Mouse (Mus musculus) lung, postnatal 36 days (tissue): ENCODE measurements around the gene Foxl1.
"Not testable (repeated sequence)": the region's sequence is repeated elsewhere in the genome, so short reads cannot be mapped to it uniquely, and the experiment has no call there.

Source experiments
- DNase-seq: peaks from one replicate; pipeline ENCODE4 v3.0.0; 2022; ENCODE audit warnings: mixed read lengths

Gene Foxl1

DNA sequence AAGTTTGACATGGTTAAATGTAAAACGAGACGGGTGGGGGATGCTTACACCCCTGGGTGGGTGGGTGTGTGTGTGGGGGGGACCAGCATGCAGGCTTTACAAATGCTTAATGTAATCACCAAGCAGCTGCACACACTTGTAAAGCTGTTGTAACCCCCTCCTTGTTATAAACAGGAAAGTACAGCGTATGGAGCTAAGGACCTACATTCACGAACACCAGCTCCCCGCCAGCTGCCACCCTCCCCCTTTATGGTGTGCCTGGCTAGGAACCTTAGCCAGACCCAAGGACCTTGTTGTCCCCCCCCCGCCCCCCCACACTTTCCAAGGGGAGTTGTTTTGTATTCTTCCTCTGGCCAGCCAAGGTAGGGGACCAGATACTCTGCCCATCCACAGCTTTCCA, 1.0 kb upstream of the Foxl1 start:
- DNase-seq, result no peak

DNA sequence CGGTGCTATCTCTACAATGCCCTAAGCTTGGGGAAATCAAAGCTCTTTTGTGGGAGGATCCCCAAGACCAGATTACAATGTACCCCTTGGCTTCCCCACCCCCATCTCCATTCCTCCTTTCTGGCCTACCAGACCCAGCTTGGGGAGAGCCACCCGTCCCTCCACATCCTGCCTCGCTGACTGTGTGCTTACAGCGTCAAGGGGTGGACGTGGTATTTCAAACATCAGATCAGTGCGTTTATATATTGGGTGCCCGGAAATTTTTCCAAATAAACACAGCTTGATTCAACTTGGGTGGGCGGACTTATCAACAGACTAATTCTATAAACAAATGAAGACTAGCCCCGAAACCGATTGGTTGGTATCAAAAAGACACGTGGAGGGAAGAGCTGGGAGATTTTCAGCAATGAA, 444 bp upstream of the Foxl1 start:
- peak; percentile 68 for DNase-seq

DNA sequence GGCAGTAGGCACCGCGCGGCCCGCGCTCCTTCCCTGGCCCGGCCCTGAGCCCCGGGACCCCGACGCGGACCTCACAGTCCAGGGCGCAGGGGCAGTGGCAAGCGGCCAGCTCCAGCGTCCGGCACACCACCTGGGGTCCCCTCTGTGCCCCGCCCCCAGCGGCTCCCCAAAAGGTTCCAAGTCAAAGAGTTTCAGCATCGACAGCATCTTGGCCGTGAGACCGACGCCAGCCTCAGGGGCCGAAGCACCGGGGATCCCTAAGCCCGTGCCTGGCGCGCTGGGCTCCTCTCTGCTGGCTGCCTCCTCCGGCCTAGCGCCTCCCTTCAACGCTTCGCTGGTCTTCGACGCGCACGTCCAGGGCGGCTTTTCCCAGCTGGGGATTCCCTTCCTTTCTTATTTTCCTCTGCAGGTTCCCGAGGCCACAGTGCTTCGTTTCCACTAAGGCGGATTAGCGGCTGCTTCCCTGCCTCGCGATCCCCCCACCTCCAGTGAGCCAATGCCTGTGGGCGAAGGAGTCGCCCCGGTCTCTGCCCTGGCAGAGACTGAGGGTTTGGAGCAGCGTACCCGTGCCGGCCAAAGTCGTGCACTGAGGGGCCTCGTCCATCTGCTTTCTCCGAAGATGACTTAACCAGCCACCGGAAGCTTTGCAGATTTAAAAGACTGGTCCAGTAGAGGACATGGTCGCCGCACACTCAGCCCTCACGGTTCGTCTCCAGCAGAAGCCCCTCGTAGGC, 958 bp downstream of the Foxl1 start:
- no peak for DNase-seq

DNA sequence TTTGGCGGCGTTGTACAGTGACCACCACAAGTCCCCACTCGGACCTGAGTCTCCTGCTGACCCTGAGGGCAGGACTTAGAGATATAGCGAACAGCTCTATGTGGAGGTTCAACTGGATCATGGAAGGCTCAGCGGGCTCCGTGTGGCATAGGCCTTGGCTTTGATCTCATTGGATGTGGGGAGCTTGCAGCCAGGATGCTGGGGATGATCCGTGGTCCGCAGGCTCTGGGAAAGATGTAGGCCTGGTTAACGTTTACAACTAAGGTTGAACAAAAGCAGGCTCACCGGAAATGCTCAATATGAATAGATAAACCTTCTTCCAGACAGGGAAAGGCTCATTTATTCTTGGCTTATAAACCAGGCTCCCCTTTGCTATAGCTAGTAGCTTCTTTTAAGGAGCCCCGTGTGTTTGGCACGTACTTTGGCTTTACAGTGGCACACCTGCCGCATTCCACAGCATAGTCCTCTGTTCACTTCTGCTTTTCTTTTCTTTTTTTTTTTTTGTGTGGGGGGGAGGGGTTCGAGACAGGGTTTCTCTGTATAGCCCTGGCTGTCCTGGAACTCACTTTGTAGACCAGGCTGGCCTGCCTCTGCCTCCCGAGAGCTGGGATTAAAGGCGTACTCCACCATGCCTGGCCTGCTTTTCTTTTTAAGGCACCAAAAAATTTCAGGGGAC, 1.7 kb downstream of the Foxl1 start:
- no peak for DNase-seq

DNA sequence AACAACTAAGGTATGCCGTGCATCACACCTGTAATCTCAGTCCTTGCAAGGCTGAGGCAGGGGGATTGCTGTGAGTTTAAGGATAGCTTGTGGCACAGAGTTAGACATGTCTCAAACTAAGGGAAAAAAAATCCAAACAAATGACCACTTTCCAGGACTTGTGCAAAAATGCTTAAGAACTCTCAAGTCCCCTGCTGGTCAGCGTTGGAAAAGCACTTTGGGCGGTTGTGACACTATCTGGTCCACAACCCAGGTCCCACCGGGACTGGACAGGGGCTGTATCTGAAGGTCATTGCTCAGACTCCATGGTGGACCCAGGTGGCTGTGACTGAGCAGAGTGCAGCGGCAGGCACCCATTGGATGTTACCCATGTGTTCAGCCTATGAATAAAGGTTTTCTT, 2.8 kb downstream of the Foxl1 start:
- peak; percentile 40 for DNase-seq

DNA sequence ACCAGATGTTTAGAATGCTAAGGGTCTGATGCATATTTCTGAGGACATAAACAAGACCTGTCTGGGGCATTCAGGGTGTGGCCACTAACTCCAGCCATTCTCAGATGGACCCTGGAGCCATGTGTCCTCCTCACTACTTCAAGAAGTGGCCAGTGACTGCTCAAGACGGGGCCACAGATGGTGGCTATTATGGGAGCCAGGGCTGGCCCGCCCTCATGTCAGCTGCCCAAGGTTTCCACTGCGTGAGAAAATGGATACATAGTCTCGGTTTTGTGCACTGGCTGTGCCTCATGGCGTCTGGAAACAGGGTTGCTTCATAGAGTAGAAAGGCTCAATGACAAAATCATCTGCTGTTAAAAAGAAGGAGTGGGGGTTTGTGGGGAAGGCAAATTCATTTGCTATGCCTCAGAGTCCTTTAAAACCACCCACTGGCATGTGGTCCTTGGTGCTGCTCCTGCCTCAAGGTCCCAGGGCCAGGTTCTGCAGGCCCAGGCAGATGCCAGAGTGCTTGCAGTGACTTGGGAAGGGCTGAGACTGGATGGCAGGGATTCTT, 5.3 kb downstream of the Foxl1 start:
- DNase-seq, result no peak

DNA sequence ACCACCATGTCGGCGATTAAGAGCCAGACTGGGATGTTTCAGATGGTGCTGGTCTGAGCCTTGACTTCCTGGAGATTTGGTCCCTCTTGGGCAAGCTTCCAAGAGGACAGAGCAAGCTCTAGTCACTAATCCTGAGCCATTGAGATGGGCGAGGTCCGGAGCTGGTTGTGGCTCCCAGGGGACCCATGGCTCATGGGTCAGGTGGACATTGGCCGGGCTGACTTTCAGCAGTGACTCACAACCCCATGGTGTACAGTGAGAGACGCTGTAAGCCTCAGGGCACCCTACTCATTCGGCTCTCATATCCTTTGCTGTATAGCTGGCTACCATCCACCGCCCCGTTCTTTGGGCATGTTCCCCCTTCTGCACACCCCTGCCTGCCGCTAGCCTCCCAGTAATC, 6.4 kb downstream of the Foxl1 start:
- no peak for DNase-seq

DNA sequence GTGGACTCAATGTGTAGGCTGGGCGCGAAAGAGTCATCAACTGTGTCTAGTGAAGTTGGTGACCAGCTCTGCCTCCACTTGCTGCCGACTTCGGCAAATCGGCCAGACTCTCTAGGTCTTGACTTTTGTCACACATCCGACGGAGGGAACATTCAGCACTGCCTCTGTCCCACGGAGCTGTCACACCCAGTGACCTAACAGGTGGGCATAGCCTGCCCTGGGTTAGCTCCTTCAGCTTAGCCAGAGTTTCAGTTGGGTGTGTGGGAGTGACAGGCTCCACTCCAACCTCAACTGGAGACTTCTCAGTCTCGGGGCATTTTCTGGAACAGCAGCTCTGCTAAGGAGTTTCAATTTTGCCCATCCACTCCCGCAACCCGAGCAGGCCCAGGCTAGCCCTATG, 6.8 kb downstream of the Foxl1 start:
- DNase-seq, result no peak

DNA sequence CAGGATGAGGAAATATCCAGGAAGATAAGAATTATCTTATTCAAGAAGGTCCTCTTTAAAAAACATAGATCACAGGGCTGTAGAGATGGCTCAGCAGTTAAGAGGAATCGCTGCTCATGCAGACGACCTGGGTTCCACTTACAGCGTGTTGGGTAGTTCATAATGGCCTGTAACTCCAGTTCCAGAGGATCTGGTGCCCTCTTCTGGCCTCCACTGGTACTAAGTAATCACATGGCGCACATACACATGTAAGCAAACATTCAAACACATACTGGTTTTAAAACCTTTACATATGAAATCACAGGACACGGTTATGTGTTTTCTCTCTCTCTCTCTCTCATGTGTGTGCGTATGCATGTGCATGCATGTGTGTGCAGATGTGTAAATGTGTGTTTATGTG, 9.1 kb downstream of the Foxl1 start:
- DNase-seq, result no peak

DNA sequence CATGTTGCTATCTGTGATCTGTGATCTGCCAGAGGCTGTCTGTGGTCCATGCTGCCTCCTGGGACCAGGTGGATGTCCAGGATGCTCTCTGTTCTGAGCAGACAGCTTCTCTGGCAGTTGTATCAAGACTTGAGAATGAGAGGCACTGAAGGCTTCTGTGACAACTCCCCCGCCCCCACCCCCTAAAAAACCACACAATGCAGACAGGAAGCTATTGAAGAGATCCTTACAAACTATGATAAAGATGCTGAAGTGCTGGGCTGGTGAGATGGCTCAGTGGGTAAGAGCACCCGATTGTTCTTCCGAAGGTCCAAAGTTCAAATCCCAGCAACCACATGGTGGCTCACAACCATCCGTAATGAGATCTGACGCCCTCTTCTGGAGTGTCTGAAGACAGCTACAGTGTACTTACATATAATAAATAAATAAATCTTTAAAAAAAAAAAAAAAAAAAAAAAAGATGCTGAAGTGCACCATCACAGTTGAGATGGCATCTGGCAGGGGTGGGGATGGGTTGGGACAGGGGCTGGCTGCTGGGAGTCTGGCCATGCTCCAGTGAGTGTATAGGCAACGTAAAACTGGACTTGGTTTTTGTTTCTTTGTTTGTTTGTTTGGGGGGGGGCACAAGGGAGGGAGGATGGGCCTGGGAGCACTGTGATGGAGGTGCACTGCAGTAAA, 17.9 kb downstream of the Foxl1 start:
- DNase-seq, result not testable (repeated sequence)

DNA sequence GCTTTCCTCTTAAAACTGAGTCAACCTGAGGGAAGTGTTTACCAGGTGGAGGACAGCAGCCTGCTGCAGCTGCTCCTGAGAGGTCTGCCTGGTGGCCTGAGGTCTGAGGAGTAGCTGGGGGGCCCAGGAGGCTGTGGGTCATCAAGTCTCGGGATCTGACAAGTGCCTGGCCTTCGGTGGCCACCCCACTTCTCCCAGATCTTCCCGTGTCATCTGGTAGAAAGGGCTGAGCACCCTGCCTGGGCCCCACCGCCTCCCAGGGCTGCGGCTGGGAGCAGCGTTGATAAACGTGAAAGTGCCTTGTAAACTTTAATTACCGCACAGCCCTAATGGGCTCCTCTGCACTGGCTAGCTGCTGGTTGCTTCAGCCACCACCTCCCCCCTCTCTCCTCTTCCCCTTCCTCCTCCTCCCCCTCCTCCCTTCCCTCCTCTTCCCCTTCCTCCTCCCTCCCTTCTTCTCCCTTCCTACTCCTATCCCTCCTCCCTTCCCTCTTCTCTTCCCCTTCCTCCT, 20.9 kb downstream of the Foxl1 start:
- DNase-seq, result no peak

DNA sequence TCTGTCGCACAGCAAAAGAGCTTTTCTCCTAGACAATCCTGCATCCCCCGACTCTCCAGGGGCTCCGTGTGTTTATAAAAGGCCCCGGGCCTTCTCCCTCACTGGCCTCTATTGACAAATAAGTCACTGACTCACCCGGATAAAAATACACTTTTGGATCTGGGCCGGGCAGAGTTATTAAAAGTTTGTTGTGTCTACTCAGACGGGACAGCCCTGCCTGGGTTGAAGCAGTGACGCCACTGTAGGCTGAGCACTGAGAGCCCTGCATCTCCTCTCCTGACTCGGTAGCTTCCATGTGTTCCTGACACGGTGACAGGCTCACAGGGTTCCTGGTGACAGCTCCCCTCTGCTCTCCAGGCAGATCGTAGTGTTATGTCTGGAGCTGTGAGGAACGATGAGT, 24.7 kb downstream of the Foxl1 start:
- DNase-seq, result peak; percentile 68

DNA sequence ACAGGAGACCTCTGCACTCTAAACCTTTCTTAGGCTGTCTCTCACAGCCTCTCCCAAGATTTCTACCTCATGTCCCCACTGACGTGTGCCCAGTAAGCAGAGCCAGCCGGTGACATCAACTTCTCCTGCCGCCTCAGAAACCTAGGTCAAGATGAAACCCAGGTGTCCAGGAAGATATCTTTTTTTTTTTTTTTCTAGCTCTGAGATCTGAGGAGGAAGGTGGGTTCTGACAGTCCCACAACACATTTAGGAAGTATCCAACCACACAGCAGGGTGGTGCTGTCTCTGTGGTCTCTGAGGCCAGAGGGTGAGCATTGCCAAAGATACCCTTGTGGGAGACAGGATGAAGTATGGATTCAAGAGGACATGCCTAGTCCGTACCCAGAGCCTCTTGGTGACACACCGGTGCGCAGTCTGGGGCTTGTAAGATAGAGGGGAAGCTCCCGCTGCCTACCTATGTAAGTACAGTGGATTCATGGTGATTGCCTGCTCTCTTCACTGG, 29.3 kb downstream of the Foxl1 start:
- DNase-seq, result no peak

DNA sequence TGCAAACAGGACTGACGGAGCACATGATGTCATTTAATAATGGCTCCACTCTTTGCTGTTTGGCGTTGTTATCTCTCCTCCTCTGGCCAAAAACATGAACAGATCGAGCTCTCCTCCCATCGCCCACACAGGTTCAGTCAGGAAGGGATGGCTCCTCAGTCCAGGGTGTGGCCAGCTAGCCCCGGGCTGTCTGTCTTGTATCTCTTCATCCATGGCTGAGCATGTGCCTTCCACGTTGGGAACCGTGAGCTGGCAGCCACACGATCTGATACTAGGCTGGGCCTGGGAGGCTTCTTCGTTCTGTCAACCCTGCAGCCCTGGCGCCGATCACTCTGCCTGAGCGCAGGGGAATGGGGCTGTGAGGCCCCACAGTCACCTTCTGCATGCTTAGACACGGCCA, 31.1 kb downstream of the Foxl1 start:
- DNase-seq, result no peak

DNA sequence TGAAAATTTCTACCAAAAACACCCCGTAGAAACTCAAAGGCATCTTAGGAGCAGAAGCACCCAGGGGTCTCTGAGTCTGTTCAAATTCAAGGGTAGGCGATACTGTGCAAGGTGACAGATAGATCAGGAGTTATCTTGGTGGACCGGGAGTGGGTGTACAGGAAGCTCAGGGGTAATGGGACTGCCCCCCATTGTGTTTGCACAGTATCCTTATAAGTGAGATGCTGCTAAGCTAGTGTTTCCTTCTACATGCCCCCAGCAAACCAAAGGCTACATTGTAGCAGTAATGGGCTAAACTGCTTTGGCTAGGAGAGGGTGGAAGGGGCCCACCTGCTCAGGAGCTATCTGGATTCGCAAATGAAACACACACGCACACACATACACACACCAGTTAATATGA, 33.7 kb downstream of the Foxl1 start:
- no peak for DNase-seq

DNA sequence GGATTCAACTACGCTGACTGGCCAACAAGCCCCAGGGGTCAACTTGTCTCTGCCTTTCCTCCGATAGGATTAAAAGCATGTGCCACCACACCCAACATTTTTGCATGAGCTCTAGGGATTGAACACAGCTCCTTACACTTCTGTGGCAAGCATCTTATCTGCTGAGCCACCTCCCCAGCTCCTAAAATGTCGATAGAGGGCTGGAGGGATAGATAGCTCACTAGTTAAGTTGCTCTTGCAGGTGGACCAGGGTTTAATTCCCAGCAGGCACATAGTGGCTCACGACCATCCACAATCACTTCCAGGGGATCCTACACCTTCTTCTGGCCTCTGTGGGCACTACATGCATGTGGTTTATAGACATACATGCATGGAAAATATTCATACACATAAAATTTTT, 34.7 kb downstream of the Foxl1 start:
- no peak for DNase-seq

DNA sequence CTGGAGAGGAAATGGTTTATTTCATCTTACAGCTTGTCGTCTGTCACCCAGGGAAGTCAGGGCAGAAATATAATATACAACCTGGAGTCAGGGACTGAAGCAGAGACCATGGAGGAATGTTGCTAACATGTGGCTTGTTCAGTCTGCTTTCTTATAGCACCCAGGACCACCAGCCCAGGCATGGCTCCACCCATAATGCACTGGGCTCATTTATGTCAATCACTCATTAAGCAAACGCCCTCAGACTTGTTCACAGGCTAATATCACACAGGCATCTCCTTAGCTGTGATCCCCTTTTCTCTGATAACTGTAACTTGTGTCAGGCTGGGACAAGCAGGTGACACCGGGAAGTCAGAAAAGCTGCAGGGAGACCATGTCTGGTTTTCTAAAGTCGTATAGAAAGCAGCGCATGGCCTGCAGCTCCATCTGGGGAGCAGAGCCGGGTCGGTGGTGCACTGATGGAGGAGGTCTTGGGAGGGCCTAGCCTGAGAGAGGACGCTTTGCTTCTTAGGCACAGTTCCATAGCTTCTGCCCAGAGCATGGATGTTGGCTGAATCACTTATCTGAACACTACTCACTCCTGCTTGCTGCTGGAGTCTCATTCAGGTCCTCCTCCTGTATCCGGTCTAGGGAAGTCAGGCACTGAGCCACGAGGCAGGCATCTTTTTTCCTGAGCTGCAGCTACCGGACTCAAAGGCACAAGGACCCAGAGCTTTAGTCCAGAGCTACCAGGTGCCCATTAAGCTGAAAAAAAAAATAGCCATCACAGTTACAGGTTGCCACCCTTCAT, 35.4 kb downstream of the Foxl1 start:
- no peak for DNase-seq

DNA sequence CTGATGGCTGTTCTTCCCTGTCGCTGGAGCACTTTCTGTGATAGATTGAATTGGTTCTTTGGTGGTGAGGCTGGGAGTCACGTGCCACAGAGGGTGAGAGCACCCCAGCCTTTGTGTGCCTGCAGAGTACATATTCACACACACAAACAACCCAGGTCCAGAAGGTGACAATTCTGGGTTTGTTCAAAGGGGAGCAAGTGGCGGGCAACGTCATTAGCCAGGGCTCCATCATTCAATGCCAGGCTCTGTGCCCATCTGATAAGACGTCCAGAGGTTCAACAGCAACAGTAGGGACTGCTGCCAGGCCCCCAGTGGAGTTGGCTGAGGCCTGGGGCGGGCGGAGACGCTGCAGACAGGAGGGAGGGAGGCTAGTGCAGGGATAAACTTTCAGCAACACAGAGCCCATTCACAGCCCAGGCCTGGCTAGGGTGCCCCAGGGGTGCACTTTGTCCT, 36.3 kb downstream of the Foxl1 start:
- peak; percentile 69 for DNase-seq

DNA sequence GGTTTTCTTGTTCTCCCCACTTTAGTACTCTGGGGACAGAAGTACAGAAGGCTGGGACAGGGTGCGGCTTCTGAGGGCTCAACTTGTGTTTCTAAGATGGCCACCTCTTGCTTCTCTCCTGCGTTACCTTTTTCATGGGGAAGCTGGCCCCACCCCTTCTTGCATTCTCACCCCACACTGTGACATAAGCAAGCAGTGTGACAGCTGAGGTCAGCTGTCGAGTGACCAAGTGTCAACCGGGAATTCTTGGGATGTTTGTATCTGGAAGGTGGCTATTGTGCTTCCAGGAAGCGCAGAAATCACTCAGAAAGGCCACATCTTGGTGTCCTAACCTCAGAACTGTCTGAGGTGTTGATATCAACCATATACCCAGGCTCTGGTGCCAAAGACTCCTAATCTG, 40.3 kb downstream of the Foxl1 start:
- no peak for DNase-seq

DNA sequence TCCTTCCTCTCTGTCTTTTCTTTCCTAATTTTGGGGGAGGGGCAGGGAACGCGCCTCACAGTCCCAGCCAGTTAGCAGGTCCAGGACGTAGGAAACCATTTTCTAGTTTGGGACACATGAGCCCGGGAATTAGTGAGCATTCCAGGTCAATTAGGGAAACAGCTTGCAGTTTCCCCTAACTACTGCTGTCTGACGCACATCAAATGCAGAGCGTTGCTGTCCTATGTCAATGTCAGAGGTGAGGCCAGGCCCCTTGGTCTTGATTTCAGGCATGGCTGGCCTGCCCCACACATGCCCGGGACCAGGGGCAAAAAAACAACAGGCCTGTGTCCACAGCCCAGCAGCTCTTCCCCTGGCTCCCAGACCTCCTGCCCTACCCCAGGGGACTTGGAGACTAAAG, 42.4 kb downstream of the Foxl1 start:
- no peak for DNase-seq

DNA sequence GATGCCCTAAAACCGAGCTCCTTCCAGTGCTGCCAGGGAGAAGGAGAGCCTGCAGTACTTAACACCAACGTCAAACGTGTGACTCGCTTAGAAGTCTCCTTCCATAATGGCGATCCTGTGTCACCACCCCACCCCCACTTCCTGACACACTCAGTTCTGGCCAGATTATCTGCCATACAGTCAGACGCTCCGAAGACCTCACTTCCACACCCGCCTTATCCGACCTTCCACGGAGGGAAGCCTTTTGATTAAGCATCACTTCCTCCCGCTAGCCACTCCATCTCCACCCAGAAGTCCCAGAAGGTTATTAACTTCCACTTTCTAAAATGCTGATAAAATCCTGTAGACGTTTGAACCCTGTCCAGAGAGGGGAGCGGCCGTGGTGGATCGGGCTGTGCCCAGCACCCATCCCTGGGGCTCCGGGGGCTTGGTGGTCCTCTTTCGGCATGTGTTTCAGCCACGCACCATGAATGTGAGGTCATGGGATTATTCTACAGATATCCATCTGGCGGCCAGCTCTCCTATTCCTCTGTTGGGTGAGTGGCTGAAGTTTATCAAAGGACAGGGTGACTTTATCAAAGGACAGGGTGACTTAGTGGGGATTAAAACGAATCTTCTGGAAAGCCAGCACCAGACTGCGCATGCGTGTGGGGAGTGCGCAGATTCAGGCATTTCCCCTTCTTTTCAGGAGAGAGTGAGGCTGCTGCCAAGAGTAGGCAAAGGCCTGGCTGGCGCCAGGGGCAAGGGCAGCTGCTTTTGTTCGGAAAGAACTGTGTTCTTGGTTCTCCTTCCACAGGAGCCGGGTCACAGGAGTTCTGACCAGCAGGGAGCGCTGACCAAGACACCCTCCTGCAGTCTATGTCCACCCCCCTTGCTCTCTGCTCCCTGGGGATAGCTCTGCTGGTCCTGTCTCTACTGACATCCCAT, 43.1 kb downstream of the Foxl1 start:
- peak; percentile 28 for DNase-seq
